Mouse (Mus musculus) cerebellum, adult 8-10 months (tissue): ENCODE measurements around the gene Asb11.

ENCODE experiments used
- DNase-seq: peaks from one replicate; pipeline ENCODE4 v3.0.0; 2022

Gene Asb11

DNA sequence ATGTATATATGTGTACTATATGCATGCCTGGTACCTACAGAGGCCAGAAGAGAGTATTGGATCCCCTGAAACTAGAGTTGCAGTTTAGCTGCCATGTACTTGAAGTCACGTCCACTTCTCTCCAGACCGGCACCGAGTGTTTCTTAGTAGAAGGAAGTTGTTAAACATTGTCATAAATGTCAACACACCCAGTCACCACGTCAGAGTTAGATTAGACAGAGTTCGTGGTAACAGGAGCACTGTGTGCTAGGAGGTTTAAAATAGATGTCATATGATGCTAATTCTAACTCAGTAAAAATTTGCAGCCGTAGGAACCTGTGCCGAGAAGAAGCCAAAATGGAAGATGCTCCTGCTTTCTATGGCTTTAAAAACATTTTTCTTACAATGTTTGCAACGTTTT lies at the start of gene Asb11:
Asb11 (plus strand) TSS at position 286 of the 400 bp plus-strand sequence.
- DNase-seq = no peak

DNA sequence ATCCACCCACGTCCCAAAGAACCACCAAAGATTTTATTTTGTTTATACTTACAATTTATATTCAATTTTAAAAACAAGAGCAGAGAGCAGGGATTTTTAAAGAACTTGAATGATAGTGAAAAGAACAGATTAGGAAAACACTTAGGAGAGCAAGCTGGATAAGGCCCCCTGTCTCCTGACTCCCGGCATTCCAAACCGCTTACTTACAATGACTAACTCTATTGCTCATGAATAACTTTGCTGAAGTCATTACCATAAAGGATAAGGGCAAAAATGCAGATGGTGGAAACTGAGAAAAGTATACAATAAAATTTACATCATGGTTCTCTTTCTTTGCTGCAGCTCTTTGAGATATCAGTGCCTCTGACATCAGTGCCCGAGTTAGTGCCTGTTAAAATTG lies 42.7 kb upstream of the Asb11 start:
- DNase-seq = no peak

DNA sequence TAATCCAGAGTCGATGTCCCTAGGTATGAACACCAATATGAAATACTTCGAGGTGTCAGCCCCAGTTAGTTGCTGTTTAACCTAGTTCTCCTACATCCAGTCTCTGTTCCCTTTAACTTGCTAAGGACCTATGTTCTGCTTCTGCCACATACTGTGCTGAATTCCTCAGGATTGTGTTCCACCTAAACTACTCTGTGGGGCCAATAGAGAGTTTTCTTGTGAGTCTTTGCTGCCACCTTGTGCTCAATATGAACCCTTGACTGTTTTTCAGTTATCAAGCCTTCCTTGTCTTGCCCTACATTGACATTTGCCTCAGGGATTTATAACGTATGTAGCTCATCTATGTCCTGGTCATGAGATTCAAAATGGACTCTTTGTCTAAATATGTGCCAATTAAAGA lies 38.3 kb upstream of the Asb11 start:
- no peak for DNase-seq

DNA sequence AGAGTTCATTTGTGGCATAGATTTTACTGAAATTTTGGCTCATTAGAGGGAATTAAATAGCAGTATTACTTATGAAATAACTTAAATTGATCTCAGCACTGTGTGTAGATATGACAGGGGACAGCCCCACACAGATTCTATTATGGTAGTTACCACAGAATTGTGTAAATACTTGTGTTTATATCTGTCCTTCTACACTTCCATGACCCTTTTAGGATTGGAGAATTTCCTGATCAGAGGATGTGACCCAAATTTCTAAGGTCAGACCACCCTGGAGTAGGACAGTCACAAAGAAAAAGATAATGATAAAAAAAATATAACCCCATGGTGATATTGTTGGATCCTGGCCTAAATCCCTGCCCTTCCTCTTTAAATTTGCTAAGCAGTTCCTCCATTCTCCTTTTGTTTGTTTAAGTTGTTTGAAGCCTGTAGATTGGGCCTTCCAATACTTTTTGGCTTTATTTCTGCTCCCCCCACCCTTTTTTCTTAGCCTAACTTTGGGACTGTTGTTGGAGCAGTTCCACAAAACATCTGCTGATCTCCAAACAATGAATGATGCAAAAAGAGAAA lies 31.6 kb upstream of the Asb11 start:
- DNase-seq = no peak

- DNase-seq = no peak
Measured at GRCm38 (mm10) chrX:164406133-164407022, 30.4 kb upstream of the Asb11 start.

- no peak for DNase-seq
Measured at GRCm38 (mm10) chrX:164408301-164408927, 28.4 kb upstream of the Asb11 start.

GRCm38 (mm10) chrX:164410562-164410961 lies 26.2 kb upstream of the Asb11 start:
- DNase-seq = no peak

GRCm38 (mm10) chrX:164416803-164417202 lies 20.0 kb upstream of the Asb11 start:
- DNase-seq = no peak

- DNase-seq = no peak
Measured at GRCm38 (mm10) chrX:164418008-164418407, 18.8 kb upstream of the Asb11 start.

DNA sequence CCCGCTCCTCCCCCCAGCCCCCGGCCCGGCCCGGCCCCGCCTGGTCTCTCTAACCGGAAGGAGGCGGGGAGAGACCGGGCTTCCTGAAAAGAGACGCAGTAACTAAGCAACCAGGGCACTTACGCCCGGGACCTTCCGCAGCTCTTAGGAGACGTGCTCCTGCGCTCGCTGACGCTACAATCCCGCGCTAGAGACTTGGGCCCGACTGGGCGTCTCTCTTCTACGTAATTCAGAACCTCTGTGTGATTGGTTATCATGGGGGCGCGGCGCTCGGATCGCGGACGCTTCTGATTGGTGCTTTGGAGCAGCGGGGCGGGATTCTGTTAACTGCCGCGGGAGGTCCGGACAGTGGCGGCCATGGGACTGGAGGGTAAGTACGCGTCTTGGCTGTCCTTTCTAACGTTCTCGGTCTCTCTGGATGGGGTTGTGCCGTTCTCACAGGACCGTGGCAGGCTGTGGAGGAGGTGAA lies 17.3 kb upstream of the Asb11 start, which contains the start of gene Piga:
Piga (plus strand) TSS at position 317 of the 469 bp plus-strand sequence.
- peak; percentile 89 for DNase-seq

DNA sequence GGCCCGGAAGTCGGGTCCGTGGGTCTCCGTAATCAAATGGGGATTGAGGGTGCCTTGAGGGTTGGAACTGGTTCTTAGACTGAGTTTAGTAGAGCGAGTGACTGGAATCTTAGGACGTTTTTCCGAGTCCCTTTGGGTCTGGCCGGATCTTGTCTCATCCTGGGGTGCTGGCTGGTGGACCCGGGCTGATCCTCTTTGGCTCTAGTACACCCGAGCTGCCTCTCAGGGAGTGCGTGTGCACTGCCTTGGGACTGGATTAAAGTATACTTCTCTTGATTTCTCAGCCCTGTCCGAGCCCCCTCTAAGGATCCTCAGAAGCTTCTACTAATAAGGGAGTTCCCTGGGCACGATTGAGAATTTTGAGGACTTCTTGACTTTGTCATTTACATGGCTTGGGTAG lies 16.8 kb upstream of the Asb11 start:
- no peak for DNase-seq

- no peak for DNase-seq
Measured at GRCm38 (mm10) chrX:164420518-164420917, 16.3 kb upstream of the Asb11 start.

- no peak for DNase-seq
Measured at GRCm38 (mm10) chrX:164424821-164425220, 12.0 kb upstream of the Asb11 start.

GRCm38 (mm10) chrX:164427295-164427694 lies 9.5 kb upstream of the Asb11 start:
- DNase-seq = no peak

DNA sequence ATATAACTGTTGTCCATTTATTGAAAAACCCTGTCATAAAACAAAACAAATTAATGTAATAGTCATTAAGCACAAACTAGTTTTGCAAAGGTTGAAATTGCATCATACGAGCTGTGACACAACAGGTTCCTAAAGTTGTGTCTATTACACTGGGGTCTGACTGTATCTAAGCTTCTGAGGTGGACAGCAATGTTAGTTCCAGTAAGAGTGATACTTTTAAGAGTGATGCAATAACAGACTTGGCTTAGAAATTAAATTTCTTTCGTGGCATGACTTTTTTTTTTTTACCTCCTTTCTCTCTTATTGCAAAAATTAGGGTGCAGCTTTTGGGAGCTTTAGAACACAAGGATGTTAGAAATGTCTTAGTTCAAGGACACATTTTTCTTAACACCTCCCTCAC lies 8.6 kb upstream of the Asb11 start:
- DNase-seq = no peak

GRCm38 (mm10) chrX:164430621-164431020 lies 6.2 kb upstream of the Asb11 start:
- DNase-seq = no peak

DNA sequence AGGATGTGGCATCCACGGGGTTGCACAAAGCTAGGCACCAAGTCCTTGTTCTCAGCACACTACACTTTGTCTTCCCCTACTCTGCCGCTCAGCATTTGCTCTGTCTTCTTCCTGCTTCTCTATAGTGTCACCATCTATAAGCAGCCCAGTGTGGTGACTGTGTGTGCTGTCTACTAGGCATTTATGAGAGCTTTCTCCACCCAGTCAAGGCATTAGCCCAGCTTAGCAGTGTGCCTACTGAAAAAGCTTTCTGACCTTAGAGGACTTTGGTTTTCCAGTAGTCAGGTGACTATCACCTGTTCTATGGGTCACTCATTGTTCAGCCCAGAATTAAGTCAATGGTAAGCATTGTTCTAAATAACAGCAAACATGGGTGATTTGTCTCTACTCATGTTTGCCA lies 5.7 kb upstream of the Asb11 start:
- no peak for DNase-seq

DNA sequence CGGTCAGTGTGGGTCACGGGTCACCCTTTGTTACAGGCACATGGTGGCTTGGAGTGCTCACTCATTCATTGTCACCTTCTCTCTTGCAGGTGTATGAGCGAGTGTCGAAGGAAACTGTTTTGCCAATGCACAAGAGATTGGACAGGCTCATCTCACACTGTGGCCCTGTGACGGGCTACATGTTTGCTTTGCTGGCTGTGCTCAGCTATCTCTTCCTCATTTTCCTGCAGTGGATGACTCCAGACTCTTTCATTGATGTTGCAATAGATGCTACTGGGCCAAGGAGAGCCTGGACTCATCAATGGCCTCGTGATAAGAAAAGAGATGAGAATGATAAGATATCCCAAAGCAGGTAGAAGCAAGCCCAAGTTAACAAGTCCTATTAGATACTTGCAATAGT lies 5.3 kb upstream of the Asb11 start:
- DNase-seq = no peak

DNA sequence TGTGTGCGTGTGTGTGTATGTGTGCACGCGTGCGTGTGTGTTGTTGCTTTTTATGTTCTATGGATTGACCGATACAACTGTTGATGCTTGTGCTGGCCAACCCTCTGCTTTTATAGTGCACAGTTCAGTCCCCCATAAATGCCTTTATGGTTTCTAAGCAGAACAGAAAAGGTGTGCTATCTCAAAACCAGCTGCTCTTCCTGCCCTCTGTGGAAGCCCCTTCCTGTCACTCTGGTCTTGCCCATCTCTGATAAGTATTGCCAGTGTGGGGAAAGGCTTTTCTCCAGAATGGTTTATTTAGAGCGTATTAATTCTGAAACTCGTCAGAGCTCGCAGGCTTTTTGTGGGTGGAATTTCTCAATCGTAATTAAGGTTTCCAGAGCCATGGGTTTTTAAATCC lies 4.1 kb upstream of the Asb11 start:
- no peak for DNase-seq

- no peak for DNase-seq
Measured at GRCm38 (mm10) chrX:164439462-164439861, 2.7 kb downstream of the Asb11 start.

DNA sequence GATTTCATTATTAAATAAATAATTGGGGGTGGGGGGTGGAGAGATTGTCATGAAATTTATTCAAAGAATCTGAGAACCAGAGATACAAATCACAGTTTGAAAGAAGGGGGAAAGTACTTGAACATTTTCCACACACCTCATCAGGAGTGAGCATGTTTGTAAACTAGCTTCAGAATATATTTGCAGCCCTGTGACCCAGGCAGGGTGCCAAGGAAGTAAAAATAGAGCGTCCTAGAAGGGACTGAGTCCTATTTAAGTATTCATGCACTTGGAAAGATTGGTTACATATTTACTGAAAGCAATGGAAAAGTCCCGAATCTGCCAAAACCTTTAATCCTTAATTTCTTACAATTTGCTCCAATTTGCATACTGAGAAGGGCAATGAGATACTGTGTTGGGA lies 3.3 kb downstream of the Asb11 start:
- no peak for DNase-seq

DNA sequence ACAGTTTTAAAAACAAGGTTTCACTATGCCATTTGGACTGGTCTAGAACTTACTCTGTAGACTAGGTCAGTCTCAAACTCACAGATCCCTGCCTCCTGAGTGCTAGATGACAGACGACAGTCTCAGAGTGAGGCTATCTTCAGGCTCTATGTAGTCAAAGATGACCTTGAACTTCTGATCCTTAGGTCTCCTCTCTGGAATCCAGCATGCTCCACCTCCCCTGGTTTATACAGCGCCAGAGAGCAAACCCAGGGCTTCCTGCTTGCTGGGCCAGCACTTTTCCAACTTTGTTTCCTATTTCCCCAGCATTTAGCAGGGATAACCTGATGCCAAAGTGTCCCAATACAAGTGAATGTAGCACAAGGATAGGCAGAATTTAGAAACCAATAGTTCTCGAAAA lies 3.9 kb downstream of the Asb11 start:
- DNase-seq = no peak

- no peak for DNase-seq
Measured at GRCm38 (mm10) chrX:164441306-164441705, 4.5 kb downstream of the Asb11 start.

DNA sequence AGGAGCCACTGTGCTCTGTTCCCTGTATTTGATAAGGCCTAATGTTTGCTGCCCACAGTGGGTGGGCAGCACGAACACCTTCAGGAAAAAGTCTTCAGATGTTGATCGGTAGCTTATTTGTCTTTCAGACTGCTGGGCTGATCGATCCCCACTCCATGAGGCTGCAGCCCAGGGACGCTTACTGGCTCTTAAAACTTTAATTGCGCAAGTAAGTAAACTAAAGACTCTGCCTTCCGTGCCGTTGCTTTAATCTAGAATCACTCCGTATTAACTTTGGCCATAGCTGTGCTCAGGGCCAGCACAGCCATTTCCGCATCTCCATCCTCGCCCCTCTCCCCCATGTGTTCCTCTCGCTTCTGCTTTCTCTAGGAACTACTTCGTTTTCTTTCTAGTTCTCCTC lies 8.8 kb downstream of the Asb11 start:
- DNase-seq = no peak
